Mouse (Mus musculus): Measurements from ENCODE around the gene Spg7.

GRCm38 (mm10) chr8:123022727-123023126 is 40.0 kb upstream of the Spg7 start:
- TF ChIP-seq CTCF (IDR thresholded peaks at IDR 0.05; ENCODE audit: low read depth) (no peak), EP300 (IDR thresholded peaks at IDR 0.05; ENCODE audit: low read depth) (no peak)
